Mouse (Mus musculus): Measurements from ENCODE around the gene Card14. TPM values are rescaled to one million over a fixed set of nuclear protein-coding genes. Genes with fewer than 3 reads are reported as not detected.
A peak's percentile ranks its signal among the peaks of the same experiment; 100 is the strongest.

Gene Card14
- polyA plus RNA-seq, 1 experiment from 2014 or later = 5.3 TPM

- Histone ChIP-seq H3K9ac (no peak overlapping the region), H3K27ac (no peak overlapping the region), H3K9me3 (no peaks in the 10 kb centered on the region), H3K36me3 (no peaks in the 10 kb centered on the region), H3K27me3 (peaks cover 58% of the 10 kb centered on the region), H3K4me2 (peak overlapping the region; percentile 84), H3K4me3 (peak overlapping the region; percentile 55), H3K4me1 (peaks cover 39% of the 10 kb centered on the region)
- ATAC-seq (ENCODE audit: insufficient number of reproducible peaks, low FRiP score, low TSS enrichment, low read depth) = no peak
- WGBS = 14% methylated on average over 12 of the region's 12 CpGs
These were observed 84.5 kb downstream of the Card14 start for GRCm38 (mm10) chr11:119392001-119392614.

GRCm38 (mm10) chr11:119392800-119393482, 85.4 kb downstream of the Card14 start, which contains the start of gene Rnf213:
Gene Rnf213 (plus strand): TSS chr11:119393100.
- no peaks in the 10 kb centered on the region for H3K36me3 ChIP-seq
- H3K27ac ChIP-seq = peak within 1 kb of the TSS; percentile 70
- ATAC-seq (ENCODE audit: insufficient number of reproducible peaks, low FRiP score, low TSS enrichment, low read depth) = no peak
- WGBS = under 1% methylated on average over 19 of the region's 19 CpGs
- no peaks in the 10 kb centered on the region for H3K9me3 ChIP-seq
- peaks cover 53% of the 10 kb centered on the region for H3K27me3 ChIP-seq
- peaks cover 39% of the 10 kb centered on the region for H3K4me1 ChIP-seq
- peak within 1 kb of the TSS; percentile 49 for H3K9ac ChIP-seq
- peak within 1 kb of the TSS; percentile 84 for H3K4me2 ChIP-seq
- peak within 1 kb of the TSS; percentile 55 for H3K4me3 ChIP-seq

GRCm38 (mm10) chr11:119393483-119393804, 85.9 kb downstream of the Card14 start:
- H3K9ac ChIP-seq = peak overlapping the region; percentile 49
- 26% methylated on average over 7 of the region's 7 CpGs for WGBS
- no peak for ATAC-seq (ENCODE audit: insufficient number of reproducible peaks, low FRiP score, low TSS enrichment, low read depth)
- H3K27me3 ChIP-seq = peaks cover 49% of the 10 kb centered on the region
- H3K4me3 ChIP-seq = peak overlapping the region; percentile 55
- H3K4me2 ChIP-seq = peak overlapping the region; percentile 84
- H3K36me3 ChIP-seq = no peaks in the 10 kb centered on the region
- peaks cover 39% of the 10 kb centered on the region for H3K4me1 ChIP-seq
- peak overlapping the region; percentile 70; the same call in 1 of the 2 replicates for H3K27ac ChIP-seq
- no peaks in the 10 kb centered on the region for H3K9me3 ChIP-seq

- WGBS = 67% methylated on average over 6 of the region's 6 CpGs
- Histone ChIP-seq H3K4me3 (peak overlapping the region; percentile 55; the same call in 1 of the 2 replicates), H3K4me2 (0 out of 2 replicates have a peak overlapping the region, but pooled peaks have one; percentile 0), H3K27me3 (peaks cover 42% of the 10 kb centered on the region), H3K9ac (no peak overlapping the region), H3K27ac (no peak overlapping the region), H3K9me3 (no peaks in the 10 kb centered on the region), H3K4me1 (peaks cover 39% of the 10 kb centered on the region), H3K36me3 (no peaks in the 10 kb centered on the region)
- ATAC-seq (ENCODE audit: insufficient number of reproducible peaks, low FRiP score, low TSS enrichment, low read depth) = no peak
These were observed 86.6 kb downstream of the Card14 start for GRCm38 (mm10) chr11:119394210-119394609.

MicroRNAs within 50 kb of the gene (microRNA counts, 519-probe panel; counts per million panel counts)
- microRNA mmu-miR-1932 = not detected

Small RNAs within 50 kb of the gene (microRNA-seq; reads per million reads assigned to microRNA genes)
- not detected for gene Mir1932

Other genes with a start within 250 kb of the Card14 start
- gene Cbx4, start 221.5 kb upstream of the Card14 start, polyA plus RNA-seq (2015; fragmentation: Nextera tagmentation; extraction: Ambion mirVana) = 13.8 and 16.4 TPM in 2 replicates
- gene Tbc1d16, start 79.3 kb upstream of the Card14 start, polyA plus RNA-seq (2015; fragmentation: Nextera tagmentation; extraction: Ambion mirVana) = 17.4 and 18.3 TPM in 2 replicates
- 1.9 and 2.2 TPM in 2 replicates for gene Ccdc40, start 79.2 kb upstream of the Card14 start, polyA plus RNA-seq (2015; fragmentation: Nextera tagmentation; extraction: Ambion mirVana)
- gene Gaa, start 39.9 kb upstream of the Card14 start, polyA plus RNA-seq (2015; fragmentation: Nextera tagmentation; extraction: Ambion mirVana) = 82.0 and 90.8 TPM in 2 replicates
- 314 and 316 TPM in 2 replicates for gene Eif4a3, start 7.7 kb upstream of the Card14 start, polyA plus RNA-seq (2015; fragmentation: Nextera tagmentation; extraction: Ambion mirVana)
- 6.9 and 8.0 TPM in 2 replicates for gene Sgsh, start 47.8 kb downstream of the Card14 start, polyA plus RNA-seq (2015; fragmentation: Nextera tagmentation; extraction: Ambion mirVana)
- gene Slc26a11, start 47.8 kb downstream of the Card14 start, polyA plus RNA-seq (2015; fragmentation: Nextera tagmentation; extraction: Ambion mirVana) = 10.7 and 11.1 TPM in 2 replicates
- 3.1 and 3.7 TPM in 2 replicates for gene Rnf213, start 85.3 kb downstream of the Card14 start, polyA plus RNA-seq (2015; fragmentation: Nextera tagmentation; extraction: Ambion mirVana)
- gene Endov, start 183.6 kb downstream of the Card14 start, polyA plus RNA-seq (2015; fragmentation: Nextera tagmentation; extraction: Ambion mirVana) = 13.8 and 15.7 TPM in 2 replicates
- gene Nptx1, start 240.0 kb downstream of the Card14 start, polyA plus RNA-seq (2015; fragmentation: Nextera tagmentation; extraction: Ambion mirVana) = 1.2 and 1.8 TPM in 2 replicates

Measured in limb, embryonic 15.5 days (tissue).